Mouse (Mus musculus): ENCODE data around the gene Grm2. TPM values are rescaled to one million over a fixed set of nuclear protein-coding genes. Genes with fewer than 3 reads are reported as not detected.
A peak's percentile ranks its signal among the peaks of the same experiment; 100 is the strongest.
"Not testable (repeated sequence)": the region's sequence is repeated elsewhere in the genome, so short reads cannot be mapped to it uniquely, and the experiment has no call there.

Gene Grm2
- total RNA-seq, 1 experiment: 1.7 TPM

DNA sequence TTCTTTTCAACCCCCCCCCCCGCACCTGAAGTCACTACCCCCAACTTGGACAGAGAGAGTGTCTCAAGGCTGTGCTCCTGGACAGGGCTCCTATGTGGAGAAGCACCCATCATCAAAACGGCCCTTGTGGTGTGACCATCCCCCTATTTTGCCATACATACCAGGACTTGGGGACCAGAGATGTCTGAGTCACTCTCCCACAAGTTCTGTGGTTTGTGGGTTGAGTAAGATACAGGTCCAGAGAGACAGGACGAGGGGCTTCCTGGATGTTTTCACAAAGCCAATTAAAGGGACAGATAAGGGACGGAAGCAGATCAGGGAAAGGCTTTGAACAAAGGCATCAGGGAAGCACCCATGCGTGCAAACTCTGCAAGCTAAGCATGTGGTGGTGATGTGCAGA, 14.5 kb downstream of the Grm2 start:
- Histone ChIP-seq H3K9me3 (ENCODE audit: control insufficient read depth, insufficient read depth, low read depth, low read length) (no peaks in the 10 kb centered on the region), H3K4me1 (ENCODE audit: control insufficient read depth in 2 of 2, insufficient read depth in 2 of 2, low read length in 2 of 2, poor library complexity in 1 of 2) (peaks cover 0 to 18% of the 10 kb centered on the region in 2 experiments; a peak in 2 of 4 replicates), H3K9ac (ENCODE audit: insufficient read depth, low read depth, low read length, poor library complexity, severe bottlenecking) (no peak overlapping the region), H3K36me3 (ENCODE audit: control insufficient read depth, insufficient read depth, low read length, poor library complexity, severe bottlenecking) (no peaks in the 10 kb centered on the region), H3K4me3 (ENCODE audit: insufficient read depth in 1 of 2, low read depth in 1 of 2, low read length in 2 of 2, poor library complexity in 1 of 2, severe bottlenecking in 1 of 2) (no peak overlapping the region), H3K27ac (ENCODE audit: insufficient read depth, low read depth, low read length, poor library complexity, severe bottlenecking) (no peak overlapping the region)
- in situ Hi-C loops (cut with MboI; ENCODE audit: low sequenced_read_pairs in 2 of 2, unreplicated experiment in 2 of 2): no loop called here
- no peak for TF ChIP-seq HCFC1 (IDR thresholded peaks at IDR 0.05; ENCODE audit: borderline replicate concordance, insufficient read depth, low read length)
- TF ChIP-seq ZC3H11A (IDR thresholded peaks at IDR 0.05; ENCODE audit: borderline replicate concordance, low read depth, low read length): no peak
- no peak for TF ChIP-seq MAFK (IDR thresholded peaks at IDR 0.05; ENCODE audit: insufficient read depth, low read depth, low read length)
- TF ChIP-seq ZNF384 (IDR thresholded peaks at IDR 0.05; ENCODE audit: low read depth, low read length): no peak
- no peak for TF ChIP-seq CHD2 (IDR thresholded peaks at IDR 0.05; ENCODE audit: low read depth, low read length)
- no peak for DNase-seq (ENCODE audit: low read depth, low spot score)

DNA sequence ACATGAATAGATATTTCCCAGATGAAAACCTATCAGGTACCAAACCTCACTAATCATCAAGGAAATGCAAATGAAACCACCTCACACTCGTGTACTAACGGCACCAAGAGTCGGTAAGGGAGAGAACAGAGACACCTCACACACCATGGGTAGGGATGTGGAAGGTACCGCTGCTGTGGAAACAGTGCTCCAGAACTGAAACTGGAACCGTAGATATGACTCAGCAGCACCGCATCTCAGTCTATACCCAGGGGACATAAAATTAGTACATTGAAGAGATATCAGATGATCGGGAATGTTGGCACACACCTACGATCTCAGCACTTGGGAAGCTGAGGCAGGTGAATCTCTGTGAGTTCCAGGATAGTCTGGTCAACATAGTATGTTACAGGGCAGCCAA, 17.7 kb downstream of the Grm2 start:
- TF ChIP-seq MAFK (IDR thresholded peaks at IDR 0.05; ENCODE audit: insufficient read depth, low read depth, low read length) (no peak), ZNF384 (IDR thresholded peaks at IDR 0.05; ENCODE audit: low read depth, low read length) (no peak), ZC3H11A (IDR thresholded peaks at IDR 0.05; ENCODE audit: borderline replicate concordance, low read depth, low read length) (no peak), HCFC1 (IDR thresholded peaks at IDR 0.05; ENCODE audit: borderline replicate concordance, insufficient read depth, low read length) (no peak), CHD2 (IDR thresholded peaks at IDR 0.05; ENCODE audit: low read depth, low read length) (no peak)
- Histone ChIP-seq H3K4me1 (ENCODE audit: control insufficient read depth in 2 of 2, insufficient read depth in 2 of 2, low read length in 2 of 2, poor library complexity in 1 of 2) (no peaks in the 10 kb centered on the region), H3K9me3 (ENCODE audit: control insufficient read depth, insufficient read depth, low read depth, low read length) (no peaks in the 10 kb centered on the region), H3K9ac (ENCODE audit: insufficient read depth, low read depth, low read length, poor library complexity, severe bottlenecking) (no peak overlapping the region), H3K36me3 (ENCODE audit: control insufficient read depth, insufficient read depth, low read length, poor library complexity, severe bottlenecking) (no peaks in the 10 kb centered on the region), H3K4me3 (ENCODE audit: insufficient read depth in 1 of 2, low read depth in 1 of 2, low read length in 2 of 2, poor library complexity in 1 of 2, severe bottlenecking in 1 of 2) (no peak overlapping the region), H3K27ac (ENCODE audit: insufficient read depth, low read depth, low read length, poor library complexity, severe bottlenecking) (no peak overlapping the region)
- no peak for DNase-seq (ENCODE audit: low read depth, low spot score)
- in situ Hi-C loops (cut with MboI; ENCODE audit: low sequenced_read_pairs in 2 of 2, unreplicated experiment in 2 of 2): no loop called here

DNA sequence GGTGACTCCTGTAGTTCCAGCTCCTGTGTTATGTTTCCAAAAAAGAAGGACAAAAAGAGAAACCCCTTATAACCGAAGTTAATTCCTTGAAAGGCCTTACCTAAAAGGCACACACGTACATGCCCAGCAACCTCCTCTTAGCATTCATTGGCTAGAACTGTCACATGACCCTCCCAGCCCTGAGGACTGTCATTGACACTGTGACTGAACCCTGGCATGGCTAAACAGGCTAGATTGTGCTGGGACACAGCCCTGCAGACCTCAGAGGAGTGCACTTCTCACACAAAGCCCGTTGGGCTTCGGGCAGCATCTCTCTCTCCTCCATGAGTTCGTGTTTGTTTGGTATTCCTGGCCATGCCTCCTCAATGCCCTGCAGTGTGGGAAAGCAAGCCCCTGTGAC, 23.7 kb downstream of the Grm2 start:
- in situ Hi-C loops (cut with MboI; ENCODE audit: low sequenced_read_pairs in 2 of 2, unreplicated experiment in 2 of 2): no loop called here
- no peaks in the 10 kb centered on the region for H3K4me1 ChIP-seq (ENCODE audit: control insufficient read depth in 2 of 2, insufficient read depth in 2 of 2, low read length in 2 of 2, poor library complexity in 1 of 2)
- no peak overlapping the region for H3K4me3 ChIP-seq (ENCODE audit: insufficient read depth in 1 of 2, low read depth in 1 of 2, low read length in 2 of 2, poor library complexity in 1 of 2, severe bottlenecking in 1 of 2)
- TF ChIP-seq MAFK (IDR thresholded peaks at IDR 0.05; ENCODE audit: insufficient read depth, low read depth, low read length): no peak
- no peak for TF ChIP-seq ZC3H11A (IDR thresholded peaks at IDR 0.05; ENCODE audit: borderline replicate concordance, low read depth, low read length)
- no peak for TF ChIP-seq ZNF384 (IDR thresholded peaks at IDR 0.05; ENCODE audit: low read depth, low read length)
- TF ChIP-seq CHD2 (IDR thresholded peaks at IDR 0.05; ENCODE audit: low read depth, low read length): no peak
- no peak for TF ChIP-seq HCFC1 (IDR thresholded peaks at IDR 0.05; ENCODE audit: borderline replicate concordance, insufficient read depth, low read length)
- H3K36me3 ChIP-seq (ENCODE audit: control insufficient read depth, insufficient read depth, low read length, poor library complexity, severe bottlenecking): no peaks in the 10 kb centered on the region
- H3K9ac ChIP-seq (ENCODE audit: insufficient read depth, low read depth, low read length, poor library complexity, severe bottlenecking): no peak overlapping the region
- DNase-seq (ENCODE audit: low read depth, low spot score): no peak
- H3K9me3 ChIP-seq (ENCODE audit: control insufficient read depth, insufficient read depth, low read depth, low read length): no peaks in the 10 kb centered on the region
- H3K27ac ChIP-seq (ENCODE audit: insufficient read depth, low read depth, low read length, poor library complexity, severe bottlenecking): no peak overlapping the region

DNA sequence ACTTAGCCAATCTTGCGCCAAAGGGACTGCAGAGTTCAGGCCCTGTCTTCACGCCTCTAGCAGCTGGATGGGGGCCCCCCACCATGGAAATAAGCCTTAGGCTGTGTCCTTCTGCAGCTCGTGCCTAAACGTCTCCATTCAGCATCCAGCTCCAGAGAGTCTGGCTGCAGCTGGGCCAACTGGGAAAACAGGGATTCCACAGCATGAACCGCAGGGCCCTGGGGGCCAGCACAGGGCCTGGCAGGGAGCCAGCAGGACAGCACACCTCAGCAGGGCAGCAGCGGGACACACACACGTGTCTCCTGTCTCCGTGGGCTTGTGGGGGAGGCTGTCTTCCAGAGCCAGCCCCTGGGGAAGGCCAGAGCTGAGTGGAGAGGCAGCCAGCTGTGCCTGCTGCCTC, 28.1 kb downstream of the Grm2 start:
- in situ Hi-C loops (cut with MboI; ENCODE audit: low sequenced_read_pairs in 2 of 2, unreplicated experiment in 2 of 2); H3K27ac ChIP-seq (ENCODE audit: insufficient read depth, low read depth, low read length, poor library complexity, severe bottlenecking); H3K9ac ChIP-seq (ENCODE audit: insufficient read depth, low read depth, low read length, poor library complexity, severe bottlenecking); H3K4me3 ChIP-seq (ENCODE audit: insufficient read depth in 1 of 2, low read depth in 1 of 2, low read length in 2 of 2, poor library complexity in 1 of 2, severe bottlenecking in 1 of 2); H3K4me1 ChIP-seq (ENCODE audit: control insufficient read depth in 2 of 2, insufficient read depth in 2 of 2, low read length in 2 of 2, poor library complexity in 1 of 2); H3K9me3 ChIP-seq (ENCODE audit: control insufficient read depth, insufficient read depth, low read depth, low read length); DNase-seq (ENCODE audit: low read depth, low spot score); H3K36me3 ChIP-seq (ENCODE audit: control insufficient read depth, insufficient read depth, low read length, poor library complexity, severe bottlenecking): not testable (repeated sequence)

DNA sequence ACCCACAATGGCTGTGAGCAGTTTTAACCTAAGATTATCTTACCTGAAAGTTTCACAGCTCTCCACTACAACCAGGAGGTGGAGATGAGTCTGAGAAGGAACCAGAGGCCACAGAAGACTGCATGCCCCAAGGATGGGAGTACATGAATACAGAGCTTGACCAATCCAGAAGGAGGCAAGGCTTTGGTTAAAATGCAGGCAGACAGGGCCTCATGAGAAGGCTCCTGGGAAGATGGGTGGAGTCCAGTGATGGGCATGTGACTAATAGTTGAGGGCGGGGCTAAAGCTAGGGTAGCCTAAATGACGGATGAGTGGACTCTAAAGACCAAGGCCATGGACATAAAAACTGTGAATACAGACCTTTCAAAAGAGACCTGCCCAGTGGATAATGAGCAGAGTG, 29.6 kb downstream of the Grm2 start, which contains the start of gene Iqcf6:
Gene Iqcf6 (plus strand): TSS at position 301 of the 400 bp plus-strand sequence.
- Histone ChIP-seq H3K27ac (ENCODE audit: insufficient read depth, low read depth, low read length, poor library complexity, severe bottlenecking) (no peak within 1 kb of the TSS), H3K4me1 (ENCODE audit: control insufficient read depth in 2 of 2, insufficient read depth in 2 of 2, low read length in 2 of 2, poor library complexity in 1 of 2) (no peaks in the 10 kb centered on the region), H3K9me3 (ENCODE audit: control insufficient read depth, insufficient read depth, low read depth, low read length) (no peaks in the 10 kb centered on the region), H3K9ac (ENCODE audit: insufficient read depth, low read depth, low read length, poor library complexity, severe bottlenecking) (no peak within 1 kb of the TSS), H3K4me3 (ENCODE audit: insufficient read depth in 1 of 2, low read depth in 1 of 2, low read length in 2 of 2, poor library complexity in 1 of 2, severe bottlenecking in 1 of 2) (peak within 1 kb of the TSS; percentile 3 to 36; a peak in 2 of 4 replicates), H3K36me3 (ENCODE audit: control insufficient read depth, insufficient read depth, low read length, poor library complexity, severe bottlenecking) (no peaks in the 10 kb centered on the region)
- DNase-seq (ENCODE audit: low read depth, low spot score): no peak
- in situ Hi-C loops (cut with MboI; ENCODE audit: low sequenced_read_pairs in 2 of 2, unreplicated experiment in 2 of 2): no loop called here
- no peak for TF ChIP-seq MAFK (IDR thresholded peaks at IDR 0.05; ENCODE audit: insufficient read depth, low read depth, low read length)
- TF ChIP-seq ZNF384 (IDR thresholded peaks at IDR 0.05; ENCODE audit: low read depth, low read length): no peak
- no peak for TF ChIP-seq ZC3H11A (IDR thresholded peaks at IDR 0.05; ENCODE audit: borderline replicate concordance, low read depth, low read length)
- TF ChIP-seq CHD2 (IDR thresholded peaks at IDR 0.05; ENCODE audit: low read depth, low read length): no peak
